Mouse (Mus musculus) MEL (cell line): ENCODE data around the gene Gpr179.

Source experiments
- CTCF ChIP-seq, 3 experiments: IDR thresholded peaks in 2 of 3; conservative IDR thresholded peaks in 1 of 3; 2 replicates each; pipeline ENCODE4 v1.5.1; 2011 to 2012; ENCODE audit warnings: low read length in 3 of 3, low read depth in 2 of 3, mild to moderate bottlenecking in 2 of 3, improper control_type of control experiment in 1 of 3, inconsistent platforms in 1 of 3, mixed read lengths in 1 of 3, moderate library complexity in 1 of 3; ENCODE audit not compliant: control insufficient read depth in 1 of 3, insufficient read depth in 1 of 3, poor library complexity in 1 of 3, severe bottlenecking in 1 of 3
- EP300 ChIP-seq, 2 experiments: IDR thresholded peaks; 2 replicates each; pipeline ENCODE4 v1.6.1; 2011; ENCODE audit warnings: improper control_type of control experiment in 2 of 2, low read length in 2 of 2, low read depth in 1 of 2, mild to moderate bottlenecking in 1 of 2
- GATA1 ChIP-seq: IDR thresholded peaks from 2 replicates; pipeline ENCODE4 v1.6.1; 2011; ENCODE audit warnings: low read depth, low read length, improper control_type of control experiment
- KAT2A ChIP-seq: conservative IDR thresholded peaks from 2 replicates; pipeline ENCODE4 v1.6.1; 2012; ENCODE audit warnings: low read depth, low read length, improper control_type of control experiment, inconsistent platforms
- MAX ChIP-seq: IDR thresholded peaks from 2 replicates; pipeline ENCODE4 v1.6.1; 2011; ENCODE audit warnings: low read length, improper control_type of control experiment
- MEF2A ChIP-seq: IDR thresholded peaks from 2 replicates; pipeline ENCODE4 v1.6.1; 2014; ENCODE audit warnings: low read depth, mild to moderate bottlenecking, inconsistent platforms, low read length, improper control_type of control experiment; ENCODE audit not compliant: poor library complexity, insufficient replicate concordance, severe bottlenecking; ENCODE audit errors: extremely low read depth
- SMC3 ChIP-seq: IDR thresholded peaks from 2 replicates; pipeline ENCODE4 v1.6.1; 2011; ENCODE audit warnings: low read depth, low read length, improper control_type of control experiment
- TAL1 ChIP-seq: IDR thresholded peaks from 2 replicates; pipeline ENCODE4 v1.6.1; 2012; ENCODE audit warnings: mild to moderate bottlenecking, inconsistent platforms, low read length, moderate library complexity, mixed read lengths
- ZC3H11A ChIP-seq: IDR thresholded peaks from 2 replicates; pipeline ENCODE4 v1.6.1; 2012; ENCODE audit warnings: low read depth, mild to moderate bottlenecking, inconsistent platforms, low read length, improper control_type of control experiment
- ZKSCAN1 ChIP-seq: IDR thresholded peaks from 2 replicates; pipeline ENCODE4 v1.6.1; 2012; ENCODE audit warnings: low read depth, mild to moderate bottlenecking, inconsistent platforms, low read length, improper control_type of control experiment, moderate library complexity
- ZMIZ1 ChIP-seq: IDR thresholded peaks from 2 replicates; pipeline ENCODE4 v1.6.1; 2012; ENCODE audit warnings: low read depth, mild to moderate bottlenecking, inconsistent platforms, low read length, improper control_type of control experiment, moderate library complexity
- ZNF384 ChIP-seq: IDR thresholded peaks from 2 replicates; pipeline ENCODE4 v1.6.1; 2012; ENCODE audit warnings: low read depth, mild to moderate bottlenecking, inconsistent platforms, low read length, improper control_type of control experiment

- TF ChIP-seq MAX (no peak), MEF2A (no peak), ZMIZ1 (no peak), ZKSCAN1 (no peak), EP300 (IDR thresholded peaks at IDR 0.05; ENCODE audit: low read depth in 1 of 2, low read length in 2 of 2) (no peak), ZC3H11A (no peak), TAL1 (no peak), KAT2A (no peak), CTCF (IDR thresholded peaks at IDR 0.05 in 2 of 3, conservative IDR thresholded peaks at IDR 0.05 in 1 of 3; ENCODE audit: control insufficient read depth in 1 of 3, insufficient read depth in 1 of 3, low read depth in 2 of 3, low read length in 3 of 3, poor library complexity in 1 of 3, severe bottlenecking in 1 of 3) (no peak), ZNF384 (no peak), GATA1 (no peak), SMC3 (no peak)
Observed at GRCm38 (mm10) chr11:97336238-97336637, 15.6 kb downstream of the Gpr179 start.
